Mouse (Mus musculus) ES-E14 (cell line): Measurements from ENCODE around the gene Lrfn2.

Source experiments
- CHD2 ChIP-seq: IDR thresholded peaks from 2 replicates; pipeline ENCODE4 v1.6.1; 2014; ENCODE audit warnings: mild to moderate bottlenecking, low read depth, low read length, inconsistent platforms
- HCFC1 ChIP-seq: IDR thresholded peaks from 2 replicates; pipeline ENCODE4 v1.6.1; 2012; ENCODE audit warnings: low read length, inconsistent platforms, borderline replicate concordance; ENCODE audit not compliant: insufficient read depth
- MAFK ChIP-seq: IDR thresholded peaks from 2 replicates; pipeline ENCODE4 v1.6.1; 2014; ENCODE audit warnings: mild to moderate bottlenecking, low read depth, low read length, inconsistent platforms; ENCODE audit not compliant: insufficient read depth
- ZC3H11A ChIP-seq: IDR thresholded peaks from 2 replicates; pipeline ENCODE4 v1.6.1; 2012; ENCODE audit warnings: low read depth, mild to moderate bottlenecking, inconsistent platforms, low read length, borderline replicate concordance
- ZNF384 ChIP-seq: IDR thresholded peaks from 2 replicates; pipeline ENCODE4 v1.6.1; 2012; ENCODE audit warnings: low read depth, low read length, inconsistent platforms

- TF ChIP-seq MAFK (no peak), HCFC1 (no peak), ZC3H11A (no peak), CHD2 (no peak), ZNF384 (no peak)
Observed at GRCm38 (mm10) chr17:48925426-48925825, 6.8 kb upstream of the Lrfn2 start.
